Mouse (Mus musculus) stomach, postnatal 0 days (tissue): ENCODE measurements around the gene Vmn2r120. TPM values are rescaled to one million over a fixed set of nuclear protein-coding genes. Genes with fewer than 3 reads are reported as not detected.
"Not testable (repeated sequence)": the region's sequence is repeated elsewhere in the genome, so short reads cannot be mapped to it uniquely, and the experiment has no call there.

ENCODE experiments used
- ATAC-seq: fragments of 200-750 bp; cut with Nextera tagmentation; 2 replicates; pipeline ENCODE4 v1.8.0; 2017; ENCODE audit not compliant: low FRiP score, low TSS enrichment
- DNase-seq: peaks from one replicate; pipeline ENCODE4 v3.0.0-alpha.2; 2016; ENCODE audit warnings: low spot score
- H3K27ac ChIP-seq: fragments of 300-500 bp; sonication (generic); replicated peaks from 2 replicates; pipeline ENCODE4 v1.5.1; 2014; ENCODE audit warnings: mild to moderate bottlenecking, control low read depth
- H3K27me3 ChIP-seq: fragments of 300-500 bp; sonication (generic); 2 replicates; pipeline ENCODE4 v1.6.1; 2014; ENCODE audit warnings: low read length; ENCODE audit not compliant: control insufficient read depth, insufficient read depth
- H3K36me3 ChIP-seq: fragments of 300-500 bp; sonication (generic); 2 replicates; pipeline ENCODE4 v1.6.1; 2014; ENCODE audit warnings: low read length, mixed read lengths; ENCODE audit not compliant: control insufficient read depth, insufficient read depth
- H3K4me1 ChIP-seq: fragments of 300-500 bp; sonication (generic); replicated peaks from 2 replicates; pipeline ENCODE4 v1.6.1; 2014; ENCODE audit warnings: antibody characterized with exemption; ENCODE audit not compliant: control insufficient read depth, insufficient read depth
- H3K4me2 ChIP-seq: fragments of 300-500 bp; sonication (generic); replicated peaks from 2 replicates; pipeline ENCODE4 v1.6.1; 2014; ENCODE audit warnings: low read depth, mild to moderate bottlenecking, control low read depth, moderate library complexity
- H3K4me3 ChIP-seq: fragments of 300-500 bp; sonication (generic); 2 replicates; pipeline ENCODE4 v1.5.1; 2014; ENCODE audit warnings: low read depth, low read length, control low read depth
- H3K9ac ChIP-seq: fragments of 300-500 bp; sonication (generic); 2 replicates; pipeline ENCODE4 v1.6.1; 2014; ENCODE audit warnings: mild to moderate bottlenecking, low read length, control low read depth, mixed read lengths
- H3K9me3 ChIP-seq: fragments of 300-500 bp; sonication (generic); 2 replicates; pipeline ENCODE4 v1.6.1; 2016; ENCODE audit warnings: low read length; ENCODE audit not compliant: control insufficient read depth
- CTCF ChIP-seq: IDR thresholded peaks from 2 replicates; pipeline ENCODE4 v1.5.1; 2016; ENCODE audit warnings: antibody characterized with exemption, low read depth, mild to moderate bottlenecking, moderate library complexity
- EP300 ChIP-seq: optimal IDR thresholded peaks from 2 replicates; pipeline ENCODE3; 2016; ENCODE audit warnings: antibody characterized with exemption
- WGBS: fragments of 180-500 bp; shearing (Covaris S2); extraction: QIAGEN DNeasy Blood & Tissue Kit; methylation state at CpG from one replicate; pipeline ENCODE4 v1.1.7; 2014; 5-methylcytosine and 5-hydroxymethylcytosine counted together
- polyA plus RNA-seq: library from polyadenylated mRNA; unstranded; fragments of >200 nt; fragmentation: Nextera tagmentation; extraction: Ambion mirVana; gene quantifications from 2 replicates; pipeline ENCODE4 v1.2.1, GENCODE M21; 2015

The Vmn2r120 gene
- 0.04 TPM in 1 of 2 replicates, not detected in the other for polyA plus RNA-seq

- Histone ChIP-seq H3K4me1 (no peaks in the 10 kb centered on the region), H3K36me3 (no peaks in the 10 kb centered on the region), H3K4me3 (no peak within 1 kb of the TSS), H3K9me3 (no peaks in the 10 kb centered on the region), H3K4me2 (no peak within 1 kb of the TSS), H3K27ac (no peak within 1 kb of the TSS), H3K27me3 (no peaks in the 10 kb centered on the region), H3K9ac (no peak within 1 kb of the TSS)
- DNase-seq (no peak), ATAC-seq (no peak)
- TF ChIP-seq EP300 (no peak), CTCF (no peak)
- 82% methylated on average over 1 of the region's 1 CpGs for WGBS
Measured at GRCm38 (mm10) chr17:57545405-57545804, at the start of gene Vmn2r120. Vmn2r120 (minus strand) TSS chr17:57545505.

GRCm38 (mm10) chr17:57587273-57587672, 42.0 kb upstream of the Vmn2r120 start:
- H3K4me1 ChIP-seq, H3K27me3 ChIP-seq, ATAC-seq, H3K9me3 ChIP-seq, H3K36me3 ChIP-seq, H3K27ac ChIP-seq, H3K4me2 ChIP-seq, H3K4me3 ChIP-seq, DNase-seq, H3K9ac ChIP-seq: not testable (repeated sequence)
- WGBS = 78% methylated on average over 6 of the region's 6 CpGs

- no peak overlapping the region for H3K9ac ChIP-seq
- H3K4me1 ChIP-seq = no peaks in the 10 kb centered on the region
- H3K36me3 ChIP-seq = no peaks in the 10 kb centered on the region
- peak; percentile 63; the same call in 1 of the 2 replicates for ATAC-seq
- H3K4me2 ChIP-seq = no peak overlapping the region
- H3K27me3 ChIP-seq = no peaks in the 10 kb centered on the region
- no peak overlapping the region for H3K4me3 ChIP-seq
- TF ChIP-seq CTCF = no peak
- TF ChIP-seq EP300 = no peak
- DNase-seq = peak; percentile 73
- H3K27ac ChIP-seq = no peak overlapping the region
- no peaks in the 10 kb centered on the region for H3K9me3 ChIP-seq
- 67% methylated on average over 16 of the region's 16 CpGs for WGBS
Measured at GRCm38 (mm10) chr17:57574075-57574705, 28.9 kb upstream of the Vmn2r120 start.

Other genes starting within 250 kb of the Vmn2r120 start
- 4.6 and 4.8 TPM in 2 replicates for gene Adgre1, start 186.8 kb downstream of the Vmn2r120 start, polyA plus RNA-seq
- gene Gm21834, start 196.7 kb upstream of the Vmn2r120 start, polyA plus RNA-seq = not detected in 2 replicates
- gene Cntnap5c, start 224.1 kb upstream of the Vmn2r120 start, polyA plus RNA-seq = not detected in 2 replicates